Mouse (Mus musculus): ENCODE results near the gene Foxj2.
A peak's percentile ranks its signal among the peaks of the same experiment; 100 is the strongest.

The Foxj2 gene

DNA sequence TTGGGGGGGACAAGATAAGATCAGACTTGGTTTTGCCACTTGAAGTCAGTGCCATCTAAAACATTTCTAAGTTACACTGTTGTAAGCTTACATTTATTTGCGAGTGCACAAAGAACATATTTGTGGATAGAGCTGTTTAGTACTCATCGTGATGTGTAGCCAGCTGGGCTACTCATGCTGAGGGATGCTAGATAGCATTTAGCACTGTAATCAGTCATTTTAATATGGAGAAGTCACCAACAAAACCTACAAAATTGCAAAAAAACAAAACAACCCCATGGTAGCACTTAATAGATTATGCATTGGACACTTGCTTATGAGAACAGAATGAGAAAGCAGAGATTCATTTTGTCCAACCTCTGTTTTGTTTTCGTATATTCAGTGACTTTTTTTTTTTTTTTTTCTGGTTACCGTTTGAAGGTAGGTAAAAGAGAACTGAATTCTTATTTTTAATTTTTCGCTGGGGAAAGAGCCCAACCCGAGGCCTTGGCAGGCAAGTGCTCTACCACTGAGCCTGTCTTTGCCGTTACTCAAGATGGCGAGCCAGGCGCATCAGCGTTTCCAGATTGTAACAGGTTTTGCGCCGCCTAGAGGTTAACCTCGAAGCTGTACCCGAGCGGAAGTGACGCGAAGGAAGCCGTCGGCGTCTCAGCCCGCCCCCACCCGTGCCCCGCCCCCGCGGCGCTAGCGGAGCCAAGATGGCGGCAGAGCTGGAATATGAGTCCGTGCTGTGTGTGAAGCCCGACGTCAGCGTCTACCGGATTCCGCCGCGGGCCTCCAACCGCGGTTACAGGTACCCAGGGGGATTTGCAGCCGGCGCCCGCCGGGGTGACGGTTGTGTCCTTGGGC is 54.4 kb downstream of the Foxj2 start, which contains the start of gene Necap1:
Gene Necap1, plus strand, starts transcription at position 604 of the 849 bp plus-strand sequence.
- DNase-seq (ENCODE audit: low read depth) = peak; percentile 94

- no peak for DNase-seq (ENCODE audit: low read depth)
These were observed 55.1 kb downstream of the Foxj2 start for GRCm38 (mm10) chr6:122874720-122875389.

DNA sequence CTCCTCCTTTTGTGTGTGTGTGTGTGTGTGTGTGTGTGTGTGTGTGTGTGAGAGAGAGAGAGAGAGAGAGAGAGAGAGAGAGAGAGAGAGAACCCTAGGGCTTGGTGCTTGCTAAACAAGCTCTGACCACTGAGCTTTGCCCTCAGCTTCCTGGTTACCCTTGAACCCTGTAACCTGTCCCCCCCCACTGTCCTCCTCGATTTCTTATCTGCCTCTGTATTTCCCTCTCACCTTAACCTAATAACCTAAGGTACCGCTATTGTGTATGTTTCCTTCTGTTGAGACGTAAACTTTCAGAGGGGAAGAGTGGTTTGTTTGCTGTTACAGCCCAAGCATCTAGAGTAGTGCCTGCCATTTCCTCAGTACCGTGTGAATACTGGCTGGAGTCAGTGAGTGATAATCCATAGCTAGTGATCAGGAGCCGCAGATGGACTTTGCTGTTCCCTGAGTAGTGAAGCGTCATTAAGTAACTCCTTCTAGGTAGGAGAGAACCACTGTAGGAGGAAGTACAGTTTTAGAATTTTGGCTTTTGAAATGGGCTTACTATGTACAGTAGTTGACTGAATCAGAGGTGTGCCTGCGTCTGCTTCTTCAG is 59.5 kb downstream of the Foxj2 start:
- no peak for DNase-seq (ENCODE audit: low read depth)

DNA sequence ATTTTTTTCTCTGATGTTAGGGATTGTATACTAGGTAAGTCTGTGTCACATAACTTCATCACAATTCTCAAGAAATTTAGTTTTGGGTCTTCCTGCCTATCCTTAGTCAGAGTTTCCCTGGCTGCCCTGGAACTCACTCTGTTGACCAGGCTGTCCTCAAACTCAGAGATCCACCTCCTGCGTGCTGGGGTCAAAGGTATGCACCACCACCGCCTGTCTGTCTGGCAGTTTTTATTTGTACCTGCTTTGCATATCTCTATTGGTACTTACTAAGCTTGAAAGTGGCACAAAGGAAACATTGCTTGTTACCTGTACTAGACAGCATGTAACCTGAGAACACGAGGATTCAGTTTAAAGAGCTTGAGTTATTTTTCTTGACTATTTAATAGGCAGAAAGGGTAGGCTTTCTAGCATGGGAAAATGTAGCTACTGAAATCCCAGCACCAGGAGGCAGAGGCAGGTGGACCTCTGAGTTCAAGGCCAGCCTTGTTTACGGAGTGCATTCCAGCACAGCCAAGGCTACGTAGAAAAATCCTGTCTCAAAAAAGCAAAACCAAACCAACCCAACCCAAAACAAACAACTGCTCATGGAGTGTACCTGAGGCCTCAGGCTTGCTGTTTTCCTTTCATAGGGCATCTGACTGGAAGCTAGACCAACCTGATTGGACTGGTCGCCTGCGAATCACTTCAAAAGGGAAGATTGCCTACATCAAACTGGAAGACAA is 60.2 kb downstream of the Foxj2 start:
- DNase-seq (ENCODE audit: low read depth) = no peak

- DNase-seq (ENCODE audit: low read depth) = no peak
These were observed 61.6 kb downstream of the Foxj2 start for GRCm38 (mm10) chr6:122881287-122881686.

DNA sequence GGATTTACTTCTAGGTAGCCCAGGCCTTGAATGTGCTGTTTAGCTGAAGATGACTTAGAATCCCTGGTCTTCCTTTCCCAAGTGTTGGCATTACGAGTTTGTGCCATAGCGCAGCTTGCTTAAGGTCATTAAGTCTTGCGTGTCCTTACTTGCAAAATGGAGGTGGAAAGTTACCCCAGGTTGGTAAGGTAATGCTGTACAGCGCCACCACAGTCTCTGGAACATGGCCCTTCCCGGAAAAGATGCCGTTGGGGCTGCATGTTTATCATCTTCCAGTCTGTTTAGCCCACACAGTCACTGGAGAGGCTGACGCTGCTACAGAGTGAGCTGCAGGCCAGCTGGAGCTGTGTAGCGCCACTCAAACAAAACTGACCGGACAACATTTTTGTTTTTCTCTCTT is 63.9 kb downstream of the Foxj2 start:
- no peak for DNase-seq (ENCODE audit: low read depth)

GRCm38 (mm10) chr6:122889599-122889998 is 69.9 kb downstream of the Foxj2 start:
- DNase-seq (ENCODE audit: low read depth) = no peak

GRCm38 (mm10) chr6:122892442-122893049 is 72.8 kb downstream of the Foxj2 start:
- peak; percentile 53 for DNase-seq (ENCODE audit: low read depth)
